Mouse (Mus musculus) small intestine, adult 2 months (tissue): ENCODE data around the gene Pttg1ip.

ENCODE experiments used
- CTCF ChIP-seq: fragments of 200-500 bp; IDR thresholded peaks from 2 replicates; pipeline ENCODE4 v1.5.1; 2012; ENCODE audit warnings: low read depth, mild to moderate bottlenecking, control low read depth, inconsistent platforms, low read length, moderate library complexity, mixed read lengths; ENCODE audit not compliant: insufficient replicate concordance, insufficient read length; ENCODE audit errors: extremely low read depth
- POLR2A ChIP-seq: fragments of 200-500 bp; IDR thresholded peaks from 2 replicates; pipeline ENCODE4 v1.6.1; 2012; ENCODE audit warnings: low read depth, mild to moderate bottlenecking, control low read depth, inconsistent platforms, low read length, moderate library complexity

DNA sequence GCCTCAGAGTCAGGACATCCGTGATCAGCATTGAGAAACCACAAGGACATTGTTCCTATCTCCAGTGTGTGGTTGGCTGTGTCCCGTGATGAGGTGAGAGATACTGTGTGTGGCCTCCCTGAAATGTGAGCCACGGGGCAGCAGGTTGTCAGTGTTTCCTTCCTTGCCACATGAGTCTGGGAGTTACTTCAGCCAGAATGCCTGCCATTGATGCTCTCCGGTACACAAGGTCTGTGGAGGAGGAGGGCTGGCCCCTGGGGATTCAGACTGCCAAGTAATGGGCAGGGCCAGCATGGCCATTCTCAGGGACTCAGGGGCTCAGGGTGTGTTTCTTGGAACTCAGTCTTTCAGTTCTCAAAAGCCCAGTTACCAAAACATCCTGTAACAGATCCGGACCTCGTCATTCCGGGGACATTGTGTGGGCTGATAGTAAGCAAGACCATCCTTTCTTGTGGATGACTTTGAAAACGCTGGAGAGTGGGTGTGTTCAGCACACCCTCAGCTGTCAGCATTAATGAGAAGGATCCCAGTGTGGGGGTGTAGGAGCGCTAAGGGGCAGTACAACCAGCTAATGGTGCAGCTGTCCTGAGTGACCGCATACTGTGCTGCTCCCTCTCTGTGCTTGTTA lies 2.4 kb downstream of the Pttg1ip start:
- no peak for TF ChIP-seq POLR2A
- no peak for TF ChIP-seq CTCF
